Mouse (Mus musculus): ENCODE data around the gene Pmf1.

Pmf1 gene

GRCm38 (mm10) chr3:88350732-88351131 is 59.4 kb downstream of the Pmf1 start:
- no peak for DNase-seq

All from kidney, adult 9 months (tissue).